Mouse (Mus musculus): ENCODE measurements around the gene Rapgef4. TPM values are rescaled to one million over a fixed set of nuclear protein-coding genes. Genes with fewer than 3 reads are reported as not detected.
A peak's percentile ranks its signal among the peaks of the same experiment; 100 is the strongest.
"Not testable (repeated sequence)": the region's sequence is repeated elsewhere in the genome, so short reads cannot be mapped to it uniquely, and the experiment has no call there.

Gene Rapgef4
- polyA plus RNA-seq, 2 experiments from 2014 or later, result 4.0 to 8.2 TPM

- no peak for ATAC-seq
These were observed 50.7 kb downstream of the Rapgef4 start for GRCm38 (mm10) chr2:72031717-72032116.

- ATAC-seq, result peak; percentile 57
These were observed 54.6 kb downstream of the Rapgef4 start for GRCm38 (mm10) chr2:72035616-72036015.

GRCm38 (mm10) chr2:72037357-72037756 is 56.3 kb downstream of the Rapgef4 start:
- no peak for ATAC-seq

GRCm38 (mm10) chr2:72038235-72038634 is 57.2 kb downstream of the Rapgef4 start:
- ATAC-seq, result peak; percentile 56

DNA sequence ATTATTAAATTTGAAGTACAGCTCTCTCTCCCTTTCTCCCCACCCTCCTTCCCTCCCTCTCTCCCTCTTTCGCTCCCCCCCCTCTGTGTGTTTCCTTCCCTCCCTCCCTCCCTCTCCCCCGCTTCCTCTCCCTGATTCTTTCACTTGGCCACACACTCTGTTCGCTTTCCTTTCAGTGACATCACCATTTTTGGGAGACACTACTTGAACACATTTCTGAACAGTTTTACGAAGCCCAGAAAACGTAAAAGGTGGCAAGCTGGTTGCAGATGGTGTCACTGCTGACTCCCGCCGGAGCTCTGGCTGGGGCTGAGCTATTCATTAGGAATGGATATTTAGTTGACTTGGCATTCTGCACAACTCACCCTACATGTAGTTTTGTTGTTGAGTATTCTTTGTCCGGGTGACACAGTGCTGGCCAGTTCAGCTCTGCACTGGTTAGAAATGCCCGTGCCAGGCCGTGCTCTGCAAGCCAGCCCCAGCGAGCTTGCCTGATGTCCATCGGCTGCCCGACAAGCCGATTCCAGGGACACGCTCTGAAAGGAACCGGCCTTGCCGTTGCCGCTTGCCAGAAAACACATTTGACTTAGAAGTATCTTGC is 57.7 kb downstream of the Rapgef4 start:
- ATAC-seq, result no peak

- no peak for ATAC-seq
These were observed 58.5 kb downstream of the Rapgef4 start for GRCm38 (mm10) chr2:72039522-72040045.

DNA sequence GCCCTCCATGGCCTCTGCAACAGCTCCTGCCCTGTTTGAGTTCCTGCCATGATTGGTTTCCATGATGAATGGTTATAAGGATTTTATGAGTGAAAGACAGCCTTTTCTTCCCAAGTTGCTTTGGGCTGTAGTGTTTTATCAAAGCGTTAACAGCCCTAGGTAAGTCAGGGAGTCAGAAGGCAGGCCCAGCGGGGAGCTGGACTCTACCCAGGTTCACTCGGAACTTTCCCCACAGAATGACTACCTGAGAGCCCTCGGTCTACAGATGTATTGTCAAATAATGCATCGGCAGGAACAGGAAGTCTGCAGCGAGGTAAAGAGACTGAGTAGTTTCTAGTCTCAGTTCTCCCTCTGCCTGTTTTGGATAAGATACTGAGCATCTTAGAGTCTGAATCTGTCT is 60.0 kb downstream of the Rapgef4 start:
- ATAC-seq, result no peak

GRCm38 (mm10) chr2:72042093-72042492 is 61.1 kb downstream of the Rapgef4 start:
- no peak for ATAC-seq

DNA sequence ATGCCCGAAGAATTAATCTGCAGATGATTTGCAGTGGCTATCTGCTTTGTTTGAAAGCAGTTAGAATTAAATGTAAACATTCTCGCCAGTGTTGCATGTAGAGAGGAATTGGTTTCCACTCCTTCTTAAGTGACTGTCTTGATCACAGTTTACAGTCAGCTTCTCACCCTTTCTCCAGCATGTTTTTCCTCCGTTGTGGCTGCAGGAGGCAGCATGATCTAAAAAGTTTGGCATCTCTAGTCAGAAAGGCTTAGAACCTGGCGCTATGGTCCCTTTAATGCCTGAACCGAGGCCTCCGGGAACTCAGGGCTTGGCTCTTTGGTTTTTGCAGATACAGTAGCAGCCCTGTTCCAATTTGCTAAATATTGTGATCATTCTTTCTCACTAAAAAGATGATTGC is 63.2 kb downstream of the Rapgef4 start:
- ATAC-seq, result no peak

DNA sequence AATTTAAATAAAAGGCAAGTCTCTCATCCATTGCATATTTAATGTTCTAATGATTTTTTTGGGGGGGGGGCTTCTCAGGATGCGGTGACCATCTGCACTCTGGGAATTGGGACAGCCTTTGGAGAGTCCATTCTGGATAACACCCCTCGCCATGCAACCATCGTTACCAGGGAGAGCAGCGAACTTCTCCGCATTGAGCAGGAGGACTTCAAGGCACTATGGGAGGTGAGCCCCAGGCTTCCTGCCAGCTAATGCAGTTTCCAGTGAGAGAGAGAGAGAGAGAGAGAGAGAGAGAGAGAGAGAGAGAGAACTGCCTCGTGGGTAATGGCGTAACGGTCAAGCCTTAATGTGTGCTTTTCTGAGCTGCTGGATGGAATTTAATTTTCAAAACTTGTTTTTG is 64.0 kb downstream of the Rapgef4 start:
- ATAC-seq, result no peak

DNA sequence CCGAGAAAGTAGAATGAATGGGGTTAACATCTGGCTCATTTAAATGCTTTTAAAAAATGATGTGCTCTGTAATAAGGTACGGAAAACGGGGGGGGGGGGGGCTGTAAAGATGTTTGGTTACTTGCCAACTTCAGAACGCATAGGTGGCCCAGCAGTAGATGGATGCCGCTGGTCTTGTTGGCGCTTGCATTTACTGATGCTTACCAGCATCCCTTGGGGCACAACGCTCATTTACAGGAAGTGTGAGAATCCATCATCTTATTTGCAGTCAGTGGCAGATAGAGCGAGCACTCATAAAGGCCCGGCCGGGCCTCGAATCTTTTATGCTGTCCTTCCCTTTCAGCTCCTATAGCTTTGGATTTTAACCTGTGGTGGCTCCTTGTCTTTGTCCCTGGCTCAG is 64.6 kb downstream of the Rapgef4 start:
- ATAC-seq, result no peak

DNA sequence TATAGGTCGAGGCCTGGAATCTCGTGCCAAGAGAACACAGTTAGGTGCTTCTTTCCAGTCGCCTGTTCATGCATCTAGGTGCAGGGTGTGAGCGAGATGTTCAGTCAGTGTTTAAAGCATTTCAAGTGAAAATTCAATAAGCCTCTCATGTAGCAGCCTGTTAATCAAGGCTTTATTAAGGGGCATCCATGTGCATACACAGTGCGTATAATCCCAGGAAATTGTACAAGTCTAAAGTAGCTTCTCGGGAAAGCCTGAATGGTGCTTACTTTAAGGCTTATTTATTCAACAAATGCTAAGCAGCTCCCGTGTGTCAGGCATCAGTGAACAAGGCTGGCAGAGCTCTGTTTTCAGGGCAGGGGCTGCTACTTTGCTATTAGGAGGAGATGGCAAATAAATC is 69.4 kb downstream of the Rapgef4 start:
- ATAC-seq, result no peak

- ATAC-seq, result no peak
These were observed 73.2 kb downstream of the Rapgef4 start for GRCm38 (mm10) chr2:72054280-72054679.

- ATAC-seq, result no peak
These were observed 73.7 kb downstream of the Rapgef4 start for GRCm38 (mm10) chr2:72054736-72055135.

DNA sequence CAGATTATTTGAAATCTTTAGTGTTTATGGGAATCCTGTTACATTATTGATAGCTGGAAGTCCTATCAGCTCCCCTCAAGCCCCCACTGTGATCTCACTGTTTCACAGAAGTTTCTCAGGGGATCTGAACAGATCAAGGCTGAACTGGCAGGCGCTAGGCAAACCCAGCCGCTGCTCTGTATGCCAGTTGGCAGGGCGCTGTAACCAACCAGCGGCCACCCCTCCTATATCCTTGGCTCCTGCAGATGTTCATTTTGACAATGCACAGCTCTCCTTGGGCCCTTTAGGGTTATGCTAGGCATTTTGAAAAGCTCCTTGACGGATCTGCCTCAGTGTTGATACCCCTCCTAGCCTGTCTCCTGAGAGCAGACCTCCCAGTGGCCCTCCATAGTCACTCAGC is 74.4 kb downstream of the Rapgef4 start:
- ATAC-seq, result no peak

DNA sequence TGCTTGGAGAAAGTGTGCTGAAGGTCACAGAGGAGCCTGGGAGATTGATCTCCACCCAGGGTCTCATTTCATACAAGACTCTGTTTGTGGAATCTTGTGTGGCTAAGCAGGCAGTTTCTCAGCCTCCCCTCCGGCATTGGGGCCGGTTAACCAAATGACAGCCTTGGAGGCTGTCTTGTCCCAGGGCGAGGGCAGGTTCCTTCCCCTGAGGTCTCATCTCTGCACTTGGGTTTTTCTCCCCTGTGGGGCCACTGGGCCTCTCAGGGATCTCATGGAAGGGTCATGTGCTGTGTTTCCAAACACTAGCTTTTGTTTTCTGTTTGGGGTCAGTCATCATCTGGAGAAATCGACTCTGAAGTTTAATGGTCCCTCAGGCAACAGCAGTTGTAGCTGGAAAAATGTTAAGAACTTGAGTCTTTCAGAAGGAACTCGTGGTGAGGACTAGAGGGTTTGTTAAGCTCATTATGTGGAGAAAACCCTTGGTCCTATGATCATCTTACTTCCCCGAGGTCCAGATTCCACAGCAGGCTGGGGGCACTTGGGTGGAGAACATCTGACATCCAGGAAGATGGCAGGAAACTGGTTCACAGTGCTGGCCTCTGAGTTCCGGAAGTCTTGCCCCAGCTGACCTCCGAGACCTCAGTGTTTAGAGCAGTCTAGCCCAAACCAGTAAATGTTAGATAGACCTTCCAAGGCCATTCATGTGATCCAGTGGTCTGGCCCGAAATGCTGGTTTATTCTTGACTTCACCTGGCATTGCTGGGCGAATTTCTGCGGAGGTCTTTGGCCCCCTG is 75.2 kb downstream of the Rapgef4 start:
- no peak for ATAC-seq

- no peak for ATAC-seq
These were observed 81.9 kb downstream of the Rapgef4 start for GRCm38 (mm10) chr2:72062931-72063330.

GRCm38 (mm10) chr2:72068505-72068904 is 87.5 kb downstream of the Rapgef4 start:
- no peak for ATAC-seq

DNA sequence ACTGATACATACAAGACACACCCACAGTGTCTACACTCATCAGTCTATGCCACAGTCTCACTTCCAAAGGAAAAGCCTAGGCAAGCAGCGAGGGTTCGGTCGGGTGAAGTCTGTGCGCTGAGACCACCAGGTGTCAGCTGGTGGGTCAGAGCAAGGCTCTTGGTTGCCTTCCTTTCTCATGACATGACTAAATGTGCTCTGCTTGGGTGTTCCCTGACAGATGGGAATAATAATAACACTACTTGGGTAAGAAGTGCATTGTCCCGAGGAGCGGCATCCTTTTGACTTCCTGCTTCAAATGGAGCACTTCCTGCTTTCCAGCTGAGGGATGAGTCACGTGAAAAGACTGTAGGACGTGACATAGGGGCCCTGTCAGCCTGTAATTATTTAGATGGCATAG is 89.0 kb downstream of the Rapgef4 start:
- no peak for ATAC-seq

DNA sequence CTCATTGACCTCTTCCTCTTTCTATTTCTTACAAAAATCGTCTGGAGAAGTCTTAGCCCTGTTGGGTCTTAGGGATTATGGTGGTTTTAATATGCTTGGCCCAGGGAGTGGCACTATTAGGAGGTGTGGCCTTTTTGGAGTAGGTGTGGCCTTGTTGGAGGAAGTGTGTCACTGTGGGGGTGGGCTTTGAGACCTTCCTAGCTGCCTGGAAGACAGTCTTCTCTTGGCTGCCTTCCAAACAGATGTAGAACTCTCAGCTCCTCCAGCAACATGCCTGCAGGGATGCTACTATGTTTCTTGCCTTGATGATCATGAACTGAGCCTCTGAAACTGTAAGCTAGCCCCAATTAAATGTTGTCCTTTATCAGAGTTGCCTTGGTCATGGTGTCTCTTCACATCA is 92.1 kb downstream of the Rapgef4 start:
- ATAC-seq, result not testable (repeated sequence)

- no peak for ATAC-seq
These were observed 94.0 kb downstream of the Rapgef4 start for GRCm38 (mm10) chr2:72074999-72075561.

GRCm38 (mm10) chr2:72077490-72078139 is 96.6 kb downstream of the Rapgef4 start:
- ATAC-seq, result no peak

DNA sequence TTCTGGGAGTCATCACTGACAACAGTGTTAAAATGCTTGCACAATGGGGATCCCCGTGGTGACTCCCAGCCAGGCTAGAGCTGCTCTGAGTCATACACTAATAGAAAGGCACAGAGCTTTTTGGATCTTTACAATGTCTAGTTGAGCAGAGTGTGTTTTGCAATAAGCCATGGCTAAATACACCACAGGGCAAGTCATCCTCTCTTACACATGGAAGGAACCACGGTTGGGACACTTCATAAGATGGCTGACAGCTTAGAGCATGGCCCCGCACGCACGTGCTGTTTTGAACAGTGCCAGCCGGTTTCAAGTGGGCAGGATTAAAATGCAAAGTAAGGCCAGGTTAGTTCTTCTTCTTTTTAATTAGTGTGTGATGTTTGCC is 97.1 kb downstream of the Rapgef4 start:
- no peak for ATAC-seq
